Mouse (Mus musculus) frontal cortex, postnatal 10 days (tissue): ENCODE data around the gene Mphosph9.
"Not testable (repeated sequence)": the region's sequence is repeated elsewhere in the genome, so short reads cannot be mapped to it uniquely, and the experiment has no call there.

Source experiments
- DNase-seq, 2 experiments: peaks; one replicate each; pipeline ENCODE4 v3.0.0; 2022; ENCODE audit warnings: low spot score in 2 of 2, mixed read lengths in 1 of 2

Gene Mphosph9

DNA sequence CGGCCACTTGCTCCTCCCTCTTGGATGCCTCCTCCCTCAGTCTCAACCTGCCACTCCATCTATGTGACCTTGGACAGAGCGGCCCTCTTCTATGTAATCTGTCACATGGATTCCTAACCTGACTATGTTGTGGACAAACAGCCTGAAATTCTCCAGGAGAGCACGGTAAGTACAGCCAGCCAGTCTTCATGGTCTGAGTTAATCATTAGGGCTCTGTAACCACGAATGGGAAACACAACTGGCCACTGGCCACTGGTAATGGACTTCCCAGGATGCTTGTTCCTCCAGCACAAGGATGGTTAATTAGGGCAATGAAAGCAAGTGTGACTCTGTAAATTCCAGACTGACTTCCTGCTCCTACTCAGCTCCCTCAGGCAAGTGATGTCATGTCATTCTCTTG is 91.6 kb downstream of the Mphosph9 start:
- DNase-seq, result no peak

DNA sequence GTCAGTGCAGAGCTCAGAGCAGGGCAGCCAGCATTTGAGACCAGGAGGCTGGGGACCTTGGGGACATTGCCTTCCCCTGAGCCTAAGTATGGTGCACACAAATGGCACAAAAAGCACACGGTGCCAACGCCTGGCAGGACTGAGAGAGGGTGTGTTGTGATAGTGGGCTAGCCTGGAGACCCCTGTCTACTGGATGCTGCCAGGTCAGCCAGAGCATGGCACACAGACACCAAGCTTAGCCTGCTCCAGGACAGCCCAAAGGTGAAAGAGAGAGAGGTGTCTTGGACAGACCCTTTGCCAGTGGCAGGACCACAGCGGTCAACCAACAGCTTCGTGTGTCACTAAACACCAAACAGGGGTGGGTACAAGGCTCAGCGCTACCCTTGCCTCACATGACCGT is 93.0 kb downstream of the Mphosph9 start:
- DNase-seq, result no peak

DNA sequence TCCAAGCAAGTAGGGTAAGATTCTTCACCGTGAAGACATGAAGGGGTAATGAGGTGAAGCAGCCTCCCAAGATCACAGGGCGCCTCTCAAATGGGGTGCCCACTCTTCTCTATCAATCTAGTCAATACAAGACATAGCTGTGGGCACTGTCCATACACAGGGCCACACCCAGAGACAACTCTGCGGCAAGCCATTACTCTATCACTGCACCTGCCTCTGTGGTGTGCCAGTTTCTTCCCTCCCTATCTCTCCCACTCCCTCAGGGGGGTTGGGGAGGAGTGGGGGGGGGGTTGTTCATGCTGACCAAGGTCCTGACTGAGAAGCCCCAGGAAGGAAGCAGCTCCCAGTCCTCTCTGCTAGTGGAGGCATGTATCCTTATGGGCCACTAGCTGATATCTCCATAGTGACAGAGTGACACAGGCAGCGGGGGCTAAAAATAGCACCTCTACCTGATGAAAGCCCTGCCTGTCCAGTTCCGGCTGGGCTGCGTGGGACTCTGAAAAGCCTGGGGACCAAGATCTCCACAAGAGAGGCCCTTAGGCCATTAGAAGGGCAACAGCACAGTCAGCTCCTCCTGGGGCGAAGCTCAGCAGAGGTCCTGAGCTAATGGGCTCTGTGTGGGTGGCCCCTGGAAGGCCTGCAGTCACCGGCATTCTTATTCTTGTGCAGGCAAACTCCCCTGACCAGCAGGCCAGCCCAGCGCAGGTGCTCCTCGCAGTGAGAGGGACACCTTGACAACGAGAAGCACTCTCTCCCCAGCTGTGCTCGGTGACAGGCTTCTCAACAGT is 93.7 kb downstream of the Mphosph9 start:
- no peak for DNase-seq

DNA sequence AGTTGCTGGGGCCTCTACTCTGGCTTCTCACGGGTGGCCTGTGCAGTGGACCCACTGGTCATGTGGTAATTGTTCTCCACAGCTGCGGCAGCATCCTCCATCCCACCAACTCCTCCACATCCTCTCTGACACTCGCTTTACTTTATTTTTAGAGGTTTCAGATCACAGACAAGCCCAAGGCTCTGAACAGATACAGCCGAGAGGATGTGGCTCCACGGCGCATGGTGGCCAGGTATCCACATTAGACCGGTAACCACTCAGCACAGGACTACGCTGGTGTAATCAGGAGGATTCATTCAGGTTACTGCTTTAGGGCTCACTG is 94.7 kb downstream of the Mphosph9 start:
- no peak for DNase-seq

DNA sequence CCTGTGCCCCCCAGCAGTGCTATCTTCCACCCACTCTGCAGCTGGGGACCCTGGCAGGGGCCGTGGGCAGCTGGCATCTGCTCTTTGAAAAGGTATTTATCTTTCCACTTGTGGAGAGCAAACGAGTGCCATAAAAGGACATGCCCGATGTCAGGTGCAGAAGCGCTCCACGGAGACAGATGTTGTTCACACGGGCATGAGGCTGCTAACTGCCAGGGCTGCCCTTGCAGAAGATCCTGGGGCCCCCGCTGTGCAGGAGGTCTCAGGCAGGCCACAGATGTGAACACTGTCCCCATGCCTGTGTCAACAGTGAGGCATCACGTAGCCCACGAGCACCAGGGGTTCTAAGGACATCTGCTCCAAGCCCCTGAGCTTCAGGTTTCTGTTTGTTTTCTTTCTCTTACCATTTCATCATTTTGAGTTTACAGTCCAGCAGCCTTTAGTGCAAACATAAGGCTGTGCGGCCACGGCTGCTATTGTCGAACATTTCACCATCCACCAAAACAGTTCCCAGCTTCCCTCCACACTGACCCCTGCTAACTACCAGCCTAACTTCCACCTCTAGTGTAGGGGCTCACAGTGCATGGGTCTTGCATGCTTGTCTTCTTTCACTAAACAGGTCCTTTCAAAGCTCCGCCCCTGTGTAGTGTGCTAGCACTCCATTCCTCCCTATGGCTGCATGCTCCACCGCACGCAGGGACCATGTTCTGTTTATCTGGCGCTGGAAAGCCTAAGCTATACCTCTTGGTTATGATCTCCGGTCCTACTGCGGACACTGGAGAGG is 95.2 kb downstream of the Mphosph9 start:
- no peak for DNase-seq

DNA sequence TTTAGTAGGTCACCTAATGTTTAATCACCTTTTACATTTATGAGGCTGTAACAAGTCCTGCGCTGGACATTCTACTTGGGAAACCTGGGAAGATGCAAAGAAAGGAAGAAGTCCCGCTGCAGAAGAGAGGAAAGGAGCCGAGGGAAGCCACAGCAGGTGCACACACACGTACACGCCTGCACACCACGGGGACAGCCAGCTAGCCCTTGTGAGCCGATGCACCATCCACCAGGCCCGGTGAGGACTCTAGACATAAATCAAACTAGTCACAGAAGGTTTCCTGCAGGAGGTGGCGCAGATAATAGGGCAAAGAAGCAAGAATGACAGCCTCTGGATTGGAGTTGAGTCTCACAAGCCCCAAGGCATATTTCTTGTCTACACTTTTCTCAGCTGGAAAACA is 97.3 kb downstream of the Mphosph9 start:
- no peak for DNase-seq

DNA sequence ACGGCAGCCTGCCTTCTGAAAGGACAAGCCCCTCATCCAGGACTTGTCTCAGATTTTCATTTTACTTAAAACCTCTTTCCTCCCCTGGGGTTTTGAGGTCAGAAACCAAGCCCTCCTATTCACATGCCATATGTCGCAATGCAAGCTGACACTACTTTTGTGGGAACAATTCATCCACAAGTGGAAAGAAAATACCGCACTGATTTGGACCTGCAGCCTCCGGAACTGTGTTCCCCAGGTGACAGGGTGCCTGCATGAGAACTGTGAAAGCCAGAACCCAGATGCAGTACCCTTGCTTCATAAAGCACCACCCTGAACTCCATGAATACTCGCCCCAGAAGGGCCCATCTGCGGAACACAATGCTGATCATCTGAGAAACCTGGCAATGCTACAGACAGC is 100.6 kb downstream of the Mphosph9 start:
- no peak for DNase-seq

DNA sequence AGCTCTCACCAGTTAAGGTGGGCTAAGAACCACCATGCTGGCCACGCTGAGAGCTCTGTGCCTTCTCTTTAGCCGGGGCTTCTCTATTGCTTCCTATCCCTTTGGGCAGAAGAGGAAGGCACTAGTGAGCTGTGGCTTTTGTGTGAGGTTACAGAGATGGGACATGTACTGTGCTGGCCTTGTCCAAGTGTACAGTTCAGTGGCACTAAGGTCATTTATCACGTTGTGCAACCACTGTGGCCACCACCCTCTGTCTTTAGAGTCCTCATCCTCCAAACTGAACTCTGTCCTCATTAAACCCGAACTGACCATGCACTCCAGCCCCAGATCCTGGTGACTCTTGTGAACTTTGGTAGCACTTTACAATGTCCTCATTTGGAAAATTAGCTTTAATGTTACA is 101.3 kb downstream of the Mphosph9 start:
- no peak for DNase-seq

DNA sequence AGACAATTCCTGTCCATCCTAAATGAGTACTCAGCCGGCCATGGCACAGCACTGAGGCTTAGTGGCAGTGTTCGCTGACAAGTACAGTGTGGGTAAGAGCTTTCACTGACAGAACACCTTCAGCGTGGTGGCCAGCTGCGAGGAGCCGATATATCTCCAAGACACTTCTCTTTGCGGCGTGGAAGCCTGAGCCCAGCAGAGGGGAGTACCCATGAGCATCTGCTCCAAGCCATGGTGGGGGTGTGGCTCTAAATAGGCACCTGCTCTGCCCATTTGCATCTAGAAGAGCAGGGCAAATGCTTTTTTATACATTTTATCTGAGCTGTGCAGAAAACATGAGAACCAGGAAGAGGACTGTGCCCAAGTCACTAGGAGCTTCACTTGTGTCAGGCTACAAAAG is 101.9 kb downstream of the Mphosph9 start:
- DNase-seq, result no peak

DNA sequence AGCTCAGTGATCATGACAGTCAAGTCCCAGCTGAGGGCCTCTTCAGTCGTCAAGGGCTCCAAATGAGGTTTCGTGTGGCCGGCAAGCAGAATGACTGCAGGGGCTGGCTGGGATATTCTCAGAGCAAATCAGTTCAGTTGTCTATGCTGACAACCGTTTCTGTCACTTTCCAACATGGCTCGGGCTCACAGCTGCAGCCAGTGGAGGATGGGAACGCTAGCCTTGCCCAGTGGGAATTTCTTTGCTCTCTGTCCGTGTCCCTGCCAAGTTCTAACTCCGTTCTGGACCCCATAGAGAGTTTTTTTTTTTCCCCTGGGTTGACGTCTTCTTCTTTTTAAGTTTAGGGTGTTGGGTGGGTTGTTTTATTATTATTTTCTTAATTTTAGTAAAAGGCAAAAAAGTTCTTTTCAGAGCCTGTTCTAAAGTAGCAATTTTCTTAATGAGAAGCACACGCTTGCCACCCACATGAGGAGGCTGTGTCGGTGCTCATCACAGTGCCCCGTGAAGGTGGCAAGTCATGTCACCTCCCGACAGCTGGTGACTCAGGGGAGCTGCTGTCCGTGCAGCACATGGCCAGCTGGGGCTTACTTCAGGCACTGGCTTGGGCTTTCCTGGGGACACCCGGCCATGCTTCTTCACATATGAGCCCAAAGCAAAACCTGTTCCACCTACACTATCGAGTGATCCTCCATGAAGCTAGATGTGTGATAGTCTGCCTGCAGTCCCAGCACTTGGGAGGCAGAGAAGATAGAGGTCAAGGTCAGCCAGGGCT is 103.3 kb downstream of the Mphosph9 start:
- DNase-seq, result peak in 1 of 2 experiments; percentile 8

DNA sequence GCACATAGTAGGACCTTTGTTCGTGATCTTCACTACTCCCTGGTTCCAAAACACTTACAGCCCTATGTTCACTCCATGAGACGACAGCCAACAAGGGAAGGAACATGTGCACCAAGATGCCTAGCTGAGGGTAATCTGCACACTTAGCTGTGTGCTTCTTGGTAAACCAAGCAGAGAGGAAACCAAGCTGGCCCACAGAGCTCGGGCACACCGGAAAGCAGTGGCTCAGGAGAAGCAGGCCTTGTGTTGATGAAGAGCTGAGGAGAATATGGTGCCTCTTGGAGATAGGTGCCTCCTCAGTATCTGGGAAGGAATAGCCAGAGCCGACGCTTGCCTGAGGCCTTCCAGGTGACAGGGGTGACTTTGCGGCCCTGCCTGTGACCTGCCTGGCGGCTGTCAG is 104.2 kb downstream of the Mphosph9 start:
- DNase-seq, result no peak

DNA sequence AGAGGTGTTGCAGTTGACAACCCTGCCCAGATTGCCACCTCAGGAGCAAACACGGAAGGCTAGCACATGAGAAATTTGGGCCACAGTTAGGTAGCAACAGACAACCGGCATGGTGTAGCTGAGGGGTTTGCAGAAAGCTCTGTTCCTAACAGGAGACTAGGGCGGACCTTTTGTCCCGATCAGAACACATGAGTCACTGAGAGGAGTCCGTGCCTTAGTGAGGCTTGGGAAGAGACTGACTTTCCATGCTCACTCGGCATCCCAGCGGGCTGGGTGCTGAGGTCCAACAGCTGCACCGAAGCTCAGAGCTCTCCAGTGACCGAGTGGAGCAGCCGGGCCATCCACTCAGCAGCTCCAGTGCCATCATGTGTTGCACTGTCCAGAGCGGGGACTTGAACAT is 105.1 kb downstream of the Mphosph9 start:
- peak in 1 of 2 experiments; percentile 7 for DNase-seq

DNA sequence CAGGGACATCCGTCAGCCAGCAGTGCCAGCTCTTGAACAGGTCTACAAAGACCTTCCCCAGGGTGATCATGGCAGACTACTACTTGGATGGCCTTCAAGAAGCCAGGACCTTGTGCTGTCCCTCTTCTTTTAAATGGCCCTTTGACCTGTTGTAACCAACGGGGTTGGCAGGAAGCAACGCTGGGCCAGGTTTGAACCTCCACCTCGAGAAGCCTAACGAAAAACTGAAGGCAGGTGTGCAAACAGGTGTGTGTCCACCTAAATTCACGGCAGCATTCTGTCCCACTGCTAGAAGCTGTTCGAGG is 106.1 kb downstream of the Mphosph9 start:
- DNase-seq, result no peak

DNA sequence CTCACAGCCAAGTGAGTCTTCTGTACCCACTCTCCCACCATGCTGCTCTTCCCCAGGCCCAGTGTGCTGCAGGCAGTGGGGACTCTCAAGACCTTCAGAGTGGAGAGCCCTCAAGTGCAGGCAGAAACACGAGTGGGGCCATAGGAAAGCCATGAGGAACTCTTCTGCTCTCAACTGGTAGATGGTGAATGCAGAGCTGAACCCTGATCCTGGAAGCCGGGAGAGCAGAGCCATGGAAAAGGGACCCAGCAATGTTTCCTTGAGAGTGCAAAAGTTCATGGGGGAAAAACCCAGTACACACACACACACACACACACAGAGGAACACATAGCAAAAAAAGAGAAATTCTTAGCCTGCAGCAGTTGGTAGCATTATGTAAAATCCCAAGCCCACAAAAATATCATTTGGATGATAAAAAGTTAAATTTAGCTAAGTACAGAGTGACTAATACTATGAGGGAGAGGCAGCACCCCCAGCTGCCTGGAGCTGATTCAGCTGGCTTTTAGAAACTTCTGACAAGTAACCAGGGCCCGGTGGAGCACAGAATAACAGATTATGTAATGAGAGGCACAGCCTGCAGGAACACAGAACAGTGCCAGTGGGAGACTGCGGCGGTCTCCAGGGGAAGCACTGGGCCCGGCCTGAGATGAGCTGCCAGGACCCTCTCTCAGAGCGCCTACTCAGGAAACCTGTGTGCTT is 106.6 kb downstream of the Mphosph9 start:
- peak; percentile 63 to 87 for DNase-seq

DNA sequence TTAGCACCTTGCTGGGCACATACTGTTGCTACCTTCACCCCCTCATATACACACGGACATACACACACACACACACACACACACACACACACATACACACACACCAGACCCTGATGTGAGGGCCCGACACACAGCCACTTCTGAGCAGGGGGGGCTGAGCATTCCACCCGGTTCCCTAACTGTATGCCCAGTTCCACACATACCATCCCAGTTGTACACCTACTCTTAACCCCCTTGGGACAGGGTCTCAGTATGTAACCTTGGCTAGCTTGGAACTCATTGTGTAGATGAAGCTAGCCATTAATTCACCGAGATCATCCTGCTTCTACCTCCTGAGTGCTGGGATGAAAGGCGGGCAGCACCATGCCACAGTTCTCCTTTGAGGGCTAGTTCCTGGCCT is 107.2 kb downstream of the Mphosph9 start:
- no peak for DNase-seq

DNA sequence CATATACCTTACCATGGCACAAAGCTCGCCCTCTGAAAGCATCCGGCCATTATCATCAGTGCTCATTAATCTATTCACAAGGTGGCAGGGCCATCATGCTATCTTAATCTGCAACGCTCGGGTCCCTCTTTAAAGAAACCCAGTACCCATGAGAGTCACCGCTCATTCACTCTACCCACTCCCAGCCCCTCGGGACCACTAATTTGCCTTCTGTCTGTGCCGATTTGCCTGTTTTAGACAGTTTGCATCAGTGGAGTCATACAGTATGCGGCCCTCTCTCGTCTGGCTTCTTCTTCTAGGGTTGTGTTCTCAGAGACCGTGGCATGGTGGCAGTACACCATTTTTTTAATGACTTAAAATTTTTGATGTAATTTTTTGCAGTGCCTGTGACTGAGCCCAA is 108.3 kb downstream of the Mphosph9 start:
- no peak for DNase-seq

DNA sequence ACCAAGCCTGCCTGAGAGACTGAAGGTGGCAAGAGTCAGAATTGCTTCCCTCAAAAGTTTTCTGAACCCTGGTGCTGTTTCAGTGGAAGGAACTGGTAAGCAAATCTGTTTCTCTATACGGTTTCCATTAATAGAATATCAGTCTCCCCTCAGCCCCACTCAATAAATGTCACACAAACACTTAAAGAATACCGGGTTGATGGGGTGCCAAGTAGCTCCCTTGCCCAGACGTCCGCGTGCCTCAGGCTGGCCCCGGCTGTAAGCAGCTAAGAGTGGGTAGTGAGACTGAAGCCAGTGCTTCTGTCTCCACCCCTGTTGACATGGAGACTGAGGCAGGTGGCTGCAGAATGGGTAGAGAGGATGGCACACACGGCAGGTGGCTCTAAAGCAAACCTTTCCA is 108.8 kb downstream of the Mphosph9 start:
- DNase-seq, result no peak

DNA sequence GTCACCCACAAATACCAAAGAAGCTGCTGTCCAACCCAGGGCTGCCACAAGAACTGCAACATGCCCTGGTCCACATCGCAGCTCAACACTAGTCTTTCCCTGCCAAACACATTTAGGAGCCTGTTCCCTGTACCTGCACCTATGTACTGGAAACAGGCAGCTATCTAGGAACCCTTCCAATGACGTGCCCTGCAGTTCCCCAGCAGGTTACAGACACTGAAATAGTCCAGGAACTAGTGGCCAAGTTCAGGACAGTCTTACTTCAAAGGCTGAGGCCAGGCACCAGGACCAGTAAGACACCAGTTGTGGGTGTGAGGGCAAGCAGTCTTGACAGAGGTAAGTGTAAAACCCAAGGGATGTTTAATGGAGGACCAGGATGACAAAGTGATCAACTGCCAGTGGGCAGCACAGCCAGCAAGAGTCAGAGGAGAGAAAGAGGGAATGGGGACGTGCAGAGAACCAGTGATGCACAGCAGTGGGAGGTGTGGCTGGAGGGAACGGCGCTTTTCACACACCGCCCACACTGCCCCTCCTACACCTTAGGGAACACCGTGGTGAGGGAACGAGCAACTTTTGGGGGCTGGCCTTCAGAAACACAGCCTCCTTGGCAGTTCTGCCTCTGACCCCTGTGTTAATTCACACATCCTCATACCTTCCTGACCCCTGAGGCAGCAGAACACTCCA is 110.1 kb downstream of the Mphosph9 start:
- peak in 1 of 2 experiments; percentile 19 for DNase-seq

DNA sequence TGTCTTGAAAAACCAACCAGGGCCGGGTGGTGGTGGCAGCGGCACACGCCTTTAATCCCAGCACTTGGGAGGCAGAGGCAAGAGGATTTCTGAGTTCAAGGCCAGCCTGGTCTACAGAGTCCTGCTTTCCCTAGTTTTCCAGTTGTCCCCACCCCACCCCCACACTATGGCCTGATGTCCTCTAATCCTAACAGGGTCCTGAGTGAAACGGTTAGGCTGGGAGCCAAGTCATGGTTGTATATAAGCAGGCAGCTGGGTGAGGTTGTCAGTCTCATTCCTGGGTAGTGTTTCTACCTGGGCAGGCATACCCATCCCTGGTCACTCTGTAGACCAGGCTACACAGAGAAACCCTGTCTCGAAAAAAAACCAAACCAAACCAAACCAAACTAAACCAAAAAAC is 110.7 kb downstream of the Mphosph9 start:
- DNase-seq, result not testable (repeated sequence)

DNA sequence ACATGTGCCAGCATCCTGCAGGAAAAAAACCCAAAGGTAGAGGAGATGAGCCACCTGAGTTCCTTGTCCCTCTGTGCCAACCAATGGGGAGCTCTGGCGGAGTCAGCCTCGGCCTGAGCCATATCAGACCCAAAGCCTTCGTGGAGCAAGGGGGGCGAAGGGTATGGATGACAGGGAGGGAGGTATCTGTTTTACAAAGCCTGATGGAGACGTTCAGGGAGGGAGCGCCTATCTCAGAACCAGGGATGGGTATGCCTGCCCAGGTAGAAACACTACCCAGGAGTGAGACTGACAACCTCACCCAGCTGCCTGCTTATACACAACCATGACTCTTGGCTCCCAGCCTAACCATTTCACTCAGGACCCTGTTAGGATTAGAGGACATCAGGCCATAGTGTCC is 111.4 kb downstream of the Mphosph9 start:
- DNase-seq, result no peak

DNA sequence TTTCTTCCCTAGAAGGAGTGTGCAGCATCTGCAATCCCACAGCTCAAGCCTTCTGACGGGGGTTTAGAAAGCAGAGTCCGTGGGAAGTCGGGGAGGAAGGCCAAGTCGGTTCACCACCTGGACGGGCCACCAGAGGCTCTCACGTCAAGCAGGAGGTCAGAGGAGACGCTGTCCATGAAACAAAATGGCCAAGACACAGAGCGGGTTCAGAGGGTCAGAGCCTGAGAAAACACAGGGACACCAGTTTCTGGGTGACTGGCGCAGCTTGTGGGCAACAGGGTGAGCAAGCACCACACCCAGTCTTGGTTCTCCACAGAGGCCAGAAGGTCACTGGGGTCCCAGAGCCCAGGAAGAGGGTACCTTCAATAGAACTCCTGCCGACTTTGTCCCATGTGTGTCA is 112.1 kb downstream of the Mphosph9 start:
- no peak for DNase-seq
